Mouse (Mus musculus): ENCODE data around the gene Tdgf1. TPM values are rescaled to one million over a fixed set of nuclear protein-coding genes. Genes with fewer than 3 reads are reported as not detected.

Gene Tdgf1
- total RNA-seq, 1 experiment from 2014 or later = not detected

DNA sequence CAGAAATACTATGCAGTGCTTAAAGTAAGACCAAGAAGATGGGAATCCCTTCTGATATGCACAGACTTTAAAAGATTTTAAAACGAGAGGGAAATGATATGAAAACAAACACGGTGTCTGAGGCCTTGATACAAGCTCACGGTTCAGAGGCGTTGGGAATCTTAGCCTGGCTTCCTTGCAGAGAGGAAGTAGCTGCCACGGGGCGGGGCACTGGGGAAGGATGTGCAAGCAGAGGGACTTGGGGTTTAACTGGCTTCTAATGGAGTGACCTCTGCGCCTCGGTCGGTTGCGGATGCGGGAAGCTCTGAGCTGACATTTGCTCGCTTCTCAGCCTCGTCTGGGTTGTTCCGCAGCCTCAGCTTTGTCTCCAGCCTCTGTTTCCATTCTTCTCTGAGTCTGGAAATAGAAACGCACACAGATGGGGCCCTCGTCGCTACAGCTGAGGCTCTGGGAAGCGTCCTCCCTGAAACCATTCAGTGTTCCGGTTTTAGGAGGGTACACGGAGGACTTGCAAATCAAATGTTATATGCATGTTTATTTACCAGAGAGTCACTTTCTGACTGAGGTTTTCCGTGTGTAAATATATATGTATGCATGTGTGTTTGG is 31.2 kb downstream of the Tdgf1 start:
- no peak for DNase-seq

DNA sequence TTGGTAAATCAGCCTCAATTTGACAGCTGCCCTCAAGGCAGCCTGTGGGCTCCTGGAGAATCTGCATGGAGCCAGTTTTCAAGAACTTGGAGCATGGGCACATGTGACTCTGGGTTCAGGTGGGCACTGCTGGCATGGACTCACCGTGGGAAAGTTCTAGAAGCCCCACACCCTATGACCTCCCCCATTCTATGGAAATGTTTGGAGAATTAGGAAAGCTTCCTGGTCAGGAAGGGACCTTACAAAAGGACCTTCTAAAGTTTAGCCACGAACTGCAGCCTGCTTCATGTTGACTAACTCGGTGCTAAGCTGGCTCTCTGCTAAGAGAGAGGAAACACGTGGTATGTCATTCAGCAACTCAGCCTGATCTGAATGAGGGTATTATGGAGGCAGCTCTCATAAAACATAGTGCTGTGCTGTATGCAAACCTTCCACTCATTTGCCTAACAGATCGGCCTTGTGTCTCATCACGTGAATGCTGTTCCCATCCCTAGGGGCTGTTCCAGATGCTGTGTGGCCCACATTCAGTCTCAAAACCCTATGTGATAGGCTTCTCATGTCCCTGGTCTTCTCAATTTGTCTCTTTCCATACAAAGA is 36.5 kb downstream of the Tdgf1 start:
- DNase-seq = no peak

DNA sequence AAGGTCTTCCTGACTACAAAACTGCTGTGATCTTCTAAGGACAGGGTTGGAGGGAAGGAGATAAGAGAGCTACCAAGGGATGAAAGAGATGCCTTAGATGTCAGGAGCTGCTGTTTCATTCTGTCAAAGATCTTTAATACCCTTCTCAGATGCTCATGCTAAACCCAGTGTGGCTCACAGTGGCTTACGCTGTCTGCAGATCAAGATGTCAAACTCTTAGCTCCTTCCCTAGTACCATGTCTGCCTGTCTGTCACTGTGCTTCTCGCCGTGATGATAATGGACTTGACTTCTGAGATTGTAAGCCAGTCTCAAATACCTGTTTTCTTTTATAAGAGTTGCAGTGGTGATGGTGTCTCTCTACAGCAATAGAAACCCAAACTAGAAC is 37.3 kb downstream of the Tdgf1 start:
- no peak for DNase-seq

DNA sequence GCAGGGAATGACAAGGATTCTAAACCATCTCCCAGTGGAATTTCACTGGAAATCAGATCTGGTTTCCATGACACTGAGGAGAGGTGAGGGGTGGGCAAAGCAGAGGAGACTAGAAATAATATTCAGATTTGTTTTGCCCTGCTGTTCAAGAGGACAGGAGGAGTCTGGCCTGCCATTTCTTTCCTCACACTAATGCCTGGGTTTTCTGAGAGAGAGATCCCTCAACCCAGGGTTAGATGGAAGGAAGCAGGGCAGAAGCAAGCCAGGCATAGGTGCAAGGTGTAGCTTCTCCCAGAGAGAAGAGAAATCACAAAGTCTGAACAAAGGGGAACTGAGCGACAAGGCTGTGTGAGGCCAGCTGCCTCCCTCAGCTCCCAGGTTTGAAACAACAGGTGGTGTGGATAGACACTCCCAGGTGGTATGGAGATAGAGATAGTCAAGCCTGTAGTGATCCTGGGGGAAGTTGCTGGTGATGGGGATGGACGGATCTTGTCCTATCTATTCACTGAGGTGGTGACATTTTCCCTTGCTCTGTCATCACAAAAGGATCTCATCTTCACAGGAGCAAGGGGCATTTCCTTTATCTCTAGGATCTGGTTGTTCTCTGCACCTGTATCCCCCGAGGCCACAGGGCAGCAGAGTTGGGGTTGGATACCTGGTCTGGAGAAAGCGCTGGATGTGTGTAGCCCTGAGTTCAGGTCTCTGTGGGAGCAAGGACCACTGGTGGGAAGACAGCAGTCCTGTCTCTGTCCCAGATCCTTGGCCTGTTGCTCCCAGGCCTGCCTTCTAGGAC is 37.9 kb downstream of the Tdgf1 start:
- no peak for DNase-seq

- no peak for DNase-seq
These were observed 38.6 kb downstream of the Tdgf1 start for GRCm38 (mm10) chr9:110907201-110907837.

GRCm38 (mm10) chr9:110902271-110902670 is 43.7 kb downstream of the Tdgf1 start:
- DNase-seq = no peak

- no peak for DNase-seq
These were observed 44.8 kb downstream of the Tdgf1 start for GRCm38 (mm10) chr9:110901204-110901603.

- no peak for DNase-seq
These were observed 46.4 kb downstream of the Tdgf1 start for GRCm38 (mm10) chr9:110899451-110900008.

GRCm38 (mm10) chr9:110896595-110896994 is 49.4 kb downstream of the Tdgf1 start:
- no peak for DNase-seq

GRCm38 (mm10) chr9:110895994-110896393 is 50.0 kb downstream of the Tdgf1 start:
- DNase-seq = no peak

DNA sequence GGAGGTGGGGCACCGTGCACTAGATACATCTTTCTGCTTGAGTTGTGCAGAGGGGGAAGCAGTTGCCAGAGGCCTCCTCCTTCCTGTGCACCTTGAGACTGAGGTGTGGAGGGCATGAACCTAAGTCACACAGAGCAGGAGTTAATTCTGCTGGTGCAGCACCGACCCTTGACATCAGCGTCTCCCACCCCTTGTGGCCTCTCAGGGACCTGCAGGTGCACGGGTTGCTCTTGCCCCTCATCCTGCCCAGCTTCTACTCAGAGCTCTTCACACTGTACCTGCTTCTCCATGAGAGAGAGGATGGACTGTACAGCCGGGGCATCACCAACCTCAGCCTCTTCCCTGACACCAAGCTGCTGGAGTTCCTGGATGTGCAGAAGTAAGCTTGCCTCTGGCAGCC is 50.5 kb downstream of the Tdgf1 start:
- DNase-seq = no peak

- DNase-seq = no peak
These were observed 52.5 kb downstream of the Tdgf1 start for GRCm38 (mm10) chr9:110893429-110893828.

GRCm38 (mm10) chr9:110892552-110892951 is 53.4 kb downstream of the Tdgf1 start:
- no peak for DNase-seq

- no peak for DNase-seq
These were observed 54.7 kb downstream of the Tdgf1 start for GRCm38 (mm10) chr9:110891077-110891828.

DNA sequence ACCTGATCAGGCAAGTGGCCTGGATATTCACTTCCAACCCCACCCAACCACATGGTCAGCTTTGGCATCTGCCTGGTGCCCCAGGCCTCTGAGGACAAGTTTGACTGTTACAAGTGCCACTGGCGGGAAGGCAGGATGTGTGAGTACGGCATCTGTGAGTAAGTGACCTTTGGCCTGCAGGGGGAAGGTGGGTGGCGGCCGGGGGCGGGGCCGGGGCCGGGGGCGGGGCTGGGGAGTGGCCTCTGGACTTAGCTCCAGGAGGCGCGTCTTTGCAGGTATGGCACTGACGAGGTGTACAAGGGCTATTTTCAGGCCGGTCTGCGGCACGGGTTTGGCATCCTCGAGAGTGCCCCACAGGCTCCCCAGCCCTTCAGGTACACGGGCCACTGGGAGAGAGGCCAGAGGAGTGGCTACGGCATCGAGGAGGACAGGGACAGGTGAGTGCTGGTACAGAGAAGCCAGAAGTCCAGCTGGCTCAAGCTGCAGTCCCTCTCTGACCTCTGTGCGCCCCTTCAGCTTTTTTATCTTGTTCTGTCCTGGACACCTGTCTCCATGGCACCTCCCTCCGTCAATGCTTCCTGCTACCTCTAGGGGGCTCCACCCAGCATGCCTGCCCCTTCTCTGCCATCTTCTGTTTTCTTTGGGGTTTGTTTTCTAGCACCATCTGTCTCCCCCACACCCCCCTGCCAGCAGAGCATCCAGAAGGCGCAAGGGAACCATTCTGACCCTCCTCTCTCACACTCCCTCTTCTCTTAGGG is 55.8 kb downstream of the Tdgf1 start:
- DNase-seq = no peak

Small RNA genes lying within 50 kb of the gene (microRNA-seq; reads per million reads assigned to microRNA genes)
- 0 reads per million in 2 experiments for gene Gm24269

Other genes with a start within 250 kb of the Tdgf1 start
- 1.2 TPM in 1 of 2 replicates, not detected in the other for gene Myl3, start 204.3 kb downstream of the Tdgf1 start, total RNA-seq (2021)
- 8.0 and 9.7 TPM in 2 replicates for gene Pth1r, start 199.0 kb downstream of the Tdgf1 start, total RNA-seq (2021)
- not detected in 2 replicates for gene Prss42, start 148.0 kb downstream of the Tdgf1 start, total RNA-seq (2021)
- not detected in 2 replicates for gene Prss44, start 132.2 kb downstream of the Tdgf1 start, total RNA-seq (2021)
- gene Prss43, start 119.5 kb downstream of the Tdgf1 start, total RNA-seq (2021) = not detected in 2 replicates
- gene Prss45, start 111.6 kb downstream of the Tdgf1 start, total RNA-seq (2021) = not detected in 2 replicates
- not detected in 2 replicates for gene Prss46, start 101.7 kb downstream of the Tdgf1 start, total RNA-seq (2021)
- gene Prss50, start 88.2 kb downstream of the Tdgf1 start, total RNA-seq (2021) = not detected in 2 replicates
- gene Als2cl, start 66.3 kb downstream of the Tdgf1 start, total RNA-seq (2021) = 19.7 and 22.1 TPM in 2 replicates
- 2.0 and 2.3 TPM in 2 replicates for gene Tmie, start 66.0 kb downstream of the Tdgf1 start, total RNA-seq (2021)
- not detected in 2 replicates for gene Fam240a, start 29.3 kb downstream of the Tdgf1 start, total RNA-seq (2021)
- gene Lrrc2, start 5.4 kb upstream of the Tdgf1 start, total RNA-seq (2021) = 8.9 and 10.5 TPM in 2 replicates
- 3.0 and 4.8 TPM in 2 replicates for gene Rtp3, start 44.4 kb upstream of the Tdgf1 start, total RNA-seq (2021)
- 0.49 and 2.4 TPM in 2 replicates for gene Ltf, start 73.1 kb upstream of the Tdgf1 start, total RNA-seq (2021)
- gene Ccrl2, start 111.4 kb upstream of the Tdgf1 start, total RNA-seq (2021) = 4.2 and 4.5 TPM in 2 replicates
- 61.9 and 65.4 TPM in 2 replicates for gene Lrrfip2, start 171.4 kb upstream of the Tdgf1 start, total RNA-seq (2021)

All from adrenal gland, postnatal 25 days (tissue).